Mouse (Mus musculus) stomach, embryonic 14.5 days (tissue): Measurements from ENCODE around the gene Ptger4. TPM values are rescaled to one million over a fixed set of nuclear protein-coding genes. Genes with fewer than 3 reads are reported as not detected.

Experiments
- ATAC-seq: fragments of 200-750 bp; cut with Nextera tagmentation; 2 replicates; pipeline ENCODE4 v1.8.0; 2017; ENCODE audit warnings: low read depth, moderate TSS enrichment; ENCODE audit not compliant: insufficient number of reproducible peaks, insufficient read depth, low FRiP score
- H3K27ac ChIP-seq: fragments of 300-500 bp; sonication (generic); 2 replicates; pipeline ENCODE4 v1.5.1; 2014; ENCODE audit warnings: mild to moderate bottlenecking, low read length, moderate library complexity, mixed read lengths
- H3K27me3 ChIP-seq: fragments of 300-500 bp; sonication (generic); 2 replicates; pipeline ENCODE4 v1.6.1; 2014; ENCODE audit warnings: low read length, control low read depth, mixed read lengths; ENCODE audit not compliant: control insufficient read depth, insufficient read depth
- H3K36me3 ChIP-seq: fragments of 300-500 bp; sonication (generic); 2 replicates; pipeline ENCODE4 v1.6.1; 2014; ENCODE audit warnings: mild to moderate bottlenecking, control low read depth, low read length, moderate library complexity, mixed read lengths; ENCODE audit not compliant: control insufficient read depth, insufficient read depth
- H3K4me1 ChIP-seq: fragments of 300-500 bp; sonication (generic); 2 replicates; pipeline ENCODE4 v1.6.1; 2014; ENCODE audit warnings: low read length, control low read depth, mixed read lengths; ENCODE audit not compliant: control insufficient read depth, insufficient read depth
- H3K4me2 ChIP-seq: fragments of 300-500 bp; sonication (generic); replicated peaks from 2 replicates; pipeline ENCODE4 v1.6.1; 2014; ENCODE audit warnings: low read depth, low read length, control low read depth
- H3K4me3 ChIP-seq: fragments of 300-500 bp; sonication (generic); 2 replicates; pipeline ENCODE4 v1.5.1; 2014; ENCODE audit warnings: low read depth, low read length, control low read depth
- H3K9ac ChIP-seq: fragments of 300-500 bp; sonication (generic); replicated peaks from 2 replicates; pipeline ENCODE4 v1.6.1; 2014; ENCODE audit warnings: low read depth, mild to moderate bottlenecking, control low read depth, low read length, moderate library complexity, mixed read lengths
- H3K9me3 ChIP-seq: fragments of 300-500 bp; sonication (generic); 2 replicates; pipeline ENCODE4 v1.6.1; 2016; ENCODE audit warnings: low read depth, low read length, control low read depth; ENCODE audit not compliant: control insufficient read depth
- WGBS: fragments of 180-500 bp; shearing (Covaris S2); extraction: QIAGEN DNeasy Blood & Tissue Kit; methylation state at CpG from one replicate; pipeline ENCODE4 v1.1.7; 2014; 5-methylcytosine and 5-hydroxymethylcytosine counted together
- polyA plus RNA-seq: library from polyadenylated mRNA; unstranded; fragments of >200 nt; fragmentation: Nextera tagmentation; extraction: Ambion mirVana; gene quantifications from 2 replicates; pipeline ENCODE4 v1.2.1, GENCODE M21; 2014

Ptger4 gene
- polyA plus RNA-seq, 1 experiment from 2014 or later, result 5.1 TPM

DNA sequence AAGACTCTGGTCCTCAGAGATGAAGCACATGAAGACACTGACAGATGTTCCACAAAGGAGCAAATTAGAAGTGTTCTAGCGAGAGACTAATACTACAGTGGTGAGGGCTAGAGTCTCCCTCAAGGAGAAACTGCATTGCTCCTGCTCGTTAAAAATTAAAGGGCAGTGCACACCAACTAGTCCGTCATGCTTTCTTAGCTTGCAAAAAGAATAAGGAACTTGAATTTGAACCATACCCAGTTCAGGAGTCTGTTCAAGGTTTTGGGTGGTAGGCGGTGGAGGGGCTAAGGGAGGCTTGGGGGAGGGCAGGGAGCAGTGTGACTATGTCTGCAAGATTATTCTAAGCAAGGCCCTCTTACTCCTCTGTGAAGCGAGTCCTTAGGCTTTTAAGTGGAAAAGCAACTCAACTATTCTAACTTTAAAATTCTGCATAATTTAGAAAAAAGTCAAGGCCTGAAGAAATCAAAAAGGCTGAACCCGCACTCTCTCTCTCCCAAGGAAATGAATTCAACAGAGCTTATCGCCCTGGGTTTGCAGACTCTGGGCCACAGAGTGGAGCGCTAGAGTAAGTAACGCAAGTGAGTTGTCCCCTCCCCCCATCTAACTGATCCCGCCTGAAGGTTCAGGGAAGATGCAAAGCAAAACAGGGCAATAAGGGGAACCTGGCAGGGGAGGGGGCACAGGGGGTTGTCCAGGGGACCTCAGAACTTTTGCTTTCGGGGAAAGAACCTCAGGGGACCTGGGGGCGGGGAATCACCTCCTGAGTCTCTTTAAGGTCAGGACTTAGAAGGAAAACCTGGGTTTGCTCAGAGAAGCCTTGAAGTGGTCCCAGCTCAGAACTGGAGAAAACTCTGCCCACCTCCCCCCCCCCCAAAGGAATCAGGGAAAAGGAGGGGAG, 2.4 kb downstream of the Ptger4 start:
- Histone ChIP-seq H3K36me3 (no peaks in the 10 kb centered on the region), H3K4me2 (peak overlapping the region; percentile 100), H3K27me3 (no peaks in the 10 kb centered on the region), H3K27ac (no peak overlapping the region), H3K9ac (peak overlapping the region; percentile 34; the same call in 1 of the 2 replicates), H3K9me3 (no peaks in the 10 kb centered on the region), H3K4me3 (peak overlapping the region; percentile 60), H3K4me1 (peaks cover 12% of the 10 kb centered on the region; the same call in 1 of the 2 replicates)
- WGBS, result 30% methylated on average over 12 of the region's 12 CpGs
- no peak for ATAC-seq

DNA sequence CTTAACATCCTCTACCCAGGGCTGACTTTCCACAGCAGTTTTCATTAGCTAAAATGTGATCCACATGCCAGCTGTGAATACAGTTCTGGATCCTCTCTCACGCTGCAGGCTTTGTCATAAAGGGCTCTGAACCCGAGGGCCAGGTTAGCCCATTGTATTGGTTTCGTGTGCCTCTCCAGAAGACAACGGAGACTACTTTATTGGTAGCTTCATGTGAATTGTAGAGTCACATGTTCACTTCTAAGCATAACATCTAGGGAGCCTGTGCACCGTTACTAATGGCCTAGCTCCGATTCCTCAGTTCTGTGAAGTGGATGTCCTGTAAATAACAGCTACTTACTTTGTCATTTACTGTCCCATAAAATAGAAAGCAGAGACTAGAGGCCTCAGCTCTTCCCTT, 3.6 kb downstream of the Ptger4 start:
- Histone ChIP-seq H3K9me3 (no peaks in the 10 kb centered on the region), H3K27me3 (no peaks in the 10 kb centered on the region), H3K27ac (no peak overlapping the region), H3K4me2 (peak overlapping the region; percentile 100), H3K4me3 (peak overlapping the region; percentile 60; the same call in 1 of the 2 replicates), H3K9ac (no peak overlapping the region), H3K4me1 (peaks cover 12% of the 10 kb centered on the region; the same call in 1 of the 2 replicates), H3K36me3 (no peaks in the 10 kb centered on the region)
- no peak for ATAC-seq
- 75% methylated on average over 6 of the region's 6 CpGs for WGBS

DNA sequence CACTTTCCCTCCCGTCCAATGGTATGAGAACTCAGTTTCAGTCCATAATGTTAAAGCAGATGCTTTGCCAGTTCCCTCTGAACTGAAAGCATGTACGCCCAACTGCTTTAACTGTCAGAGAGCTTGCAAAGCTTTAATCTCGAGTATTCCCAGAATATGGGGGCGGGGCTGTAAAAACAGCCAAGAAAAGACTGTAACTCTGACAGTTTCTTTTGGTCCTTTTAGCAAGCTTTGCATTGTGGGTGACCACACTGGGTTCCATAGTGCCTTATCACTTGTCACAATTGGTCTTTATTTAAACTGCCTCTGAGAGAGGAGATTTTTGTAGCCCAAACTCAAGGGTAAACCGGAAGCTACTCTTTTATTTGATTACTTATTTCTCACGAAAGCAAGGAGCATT, 4.1 kb downstream of the Ptger4 start:
- no peaks in the 10 kb centered on the region for H3K27me3 ChIP-seq
- ATAC-seq, result no peak
- H3K9ac ChIP-seq, result no peak overlapping the region
- H3K27ac ChIP-seq, result no peak overlapping the region
- H3K9me3 ChIP-seq, result no peaks in the 10 kb centered on the region
- no peaks in the 10 kb centered on the region for H3K36me3 ChIP-seq
- 52% methylated on average over 6 of the region's 6 CpGs for WGBS
- H3K4me2 ChIP-seq, result peak overlapping the region; percentile 100
- 0 out of 2 replicates have a peak overlapping the region, but pooled peaks have one; percentile 60 for H3K4me3 ChIP-seq
- peaks cover 12% of the 10 kb centered on the region; the same call in 1 of the 2 replicates for H3K4me1 ChIP-seq

DNA sequence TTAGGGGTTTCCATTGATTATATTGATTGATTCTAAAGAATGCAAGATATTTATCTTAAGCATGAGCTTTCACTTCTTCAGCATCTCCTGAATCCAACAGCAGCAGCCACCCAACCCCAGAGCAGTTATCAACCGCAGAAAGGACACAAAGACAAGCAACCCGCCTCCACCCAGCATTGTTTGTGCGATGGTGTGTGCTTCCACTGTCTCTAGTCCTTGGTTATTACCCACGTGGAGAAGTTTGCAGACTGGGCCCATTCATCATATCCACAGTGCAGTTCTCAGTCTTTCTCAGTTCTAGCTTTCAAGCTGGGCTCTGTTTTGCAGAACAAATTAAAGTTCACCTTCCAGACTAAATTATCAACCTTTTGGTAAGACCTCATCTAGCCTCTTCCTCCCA, 4.6 kb downstream of the Ptger4 start:
- 60% methylated on average over 4 of the region's 4 CpGs for WGBS
- Histone ChIP-seq H3K27ac (no peak overlapping the region), H3K4me2 (peak overlapping the region; percentile 100; the same call in 1 of the 2 replicates), H3K27me3 (no peaks in the 10 kb centered on the region), H3K36me3 (no peaks in the 10 kb centered on the region), H3K4me1 (peaks cover 8% of the 10 kb centered on the region; the same call in 1 of the 2 replicates), H3K9ac (no peak overlapping the region), H3K4me3 (no peak overlapping the region), H3K9me3 (no peaks in the 10 kb centered on the region)
- no peak for ATAC-seq

DNA sequence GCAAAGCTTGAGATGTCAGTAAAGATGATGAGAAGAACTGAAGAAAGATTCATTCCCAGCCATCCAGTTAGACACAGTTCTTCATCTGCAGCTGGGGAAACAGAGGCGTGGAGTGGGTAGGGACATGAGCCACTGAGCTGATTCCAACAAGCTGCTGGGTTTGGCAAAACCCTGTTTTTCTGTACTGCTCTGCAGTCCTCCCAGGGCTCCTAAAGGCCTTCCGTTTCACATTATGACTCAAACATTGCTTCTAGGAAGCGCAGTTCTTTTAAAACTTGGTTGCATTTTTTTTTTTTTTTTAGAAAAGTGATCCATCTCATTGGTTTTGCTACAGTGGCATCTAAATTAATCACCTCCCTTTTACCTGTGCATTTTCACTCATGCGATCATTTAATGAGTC, 5.4 kb downstream of the Ptger4 start:
- Histone ChIP-seq H3K4me1 (peaks cover 4% of the 10 kb centered on the region; the same call in 1 of the 2 replicates), H3K27me3 (no peaks in the 10 kb centered on the region), H3K36me3 (no peaks in the 10 kb centered on the region), H3K4me3 (no peak overlapping the region), H3K9me3 (no peaks in the 10 kb centered on the region), H3K27ac (no peak overlapping the region), H3K9ac (no peak overlapping the region), H3K4me2 (no peak overlapping the region)
- WGBS, result 84% methylated on average over 4 of the region's 4 CpGs
- no peak for ATAC-seq

DNA sequence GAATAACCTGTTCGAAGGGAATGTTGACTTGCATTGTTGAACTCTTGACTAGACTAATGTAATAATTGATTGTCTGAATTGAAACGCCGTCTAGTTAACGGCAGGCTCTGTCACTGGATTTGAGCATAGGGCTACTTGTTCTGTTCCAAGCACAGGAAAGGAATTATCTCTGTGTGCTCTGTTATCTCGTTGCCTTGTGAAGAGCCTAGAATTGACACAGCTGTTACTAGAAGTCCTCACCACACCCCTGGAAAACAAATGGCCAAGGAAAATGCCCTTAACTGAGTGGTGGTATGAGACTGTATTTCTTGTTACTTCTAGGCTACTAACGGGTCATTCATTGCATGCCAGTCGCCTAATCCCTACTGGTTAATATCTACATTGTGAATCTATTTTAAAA, 5.9 kb downstream of the Ptger4 start:
- Histone ChIP-seq H3K27me3 (no peaks in the 10 kb centered on the region), H3K4me2 (no peak overlapping the region), H3K4me3 (no peak overlapping the region), H3K27ac (no peak overlapping the region), H3K4me1 (peaks cover 3% of the 10 kb centered on the region; the same call in 1 of the 2 replicates), H3K9me3 (no peaks in the 10 kb centered on the region), H3K36me3 (no peaks in the 10 kb centered on the region), H3K9ac (no peak overlapping the region)
- 65% methylated on average over 7 of the region's 7 CpGs for WGBS
- ATAC-seq, result no peak

DNA sequence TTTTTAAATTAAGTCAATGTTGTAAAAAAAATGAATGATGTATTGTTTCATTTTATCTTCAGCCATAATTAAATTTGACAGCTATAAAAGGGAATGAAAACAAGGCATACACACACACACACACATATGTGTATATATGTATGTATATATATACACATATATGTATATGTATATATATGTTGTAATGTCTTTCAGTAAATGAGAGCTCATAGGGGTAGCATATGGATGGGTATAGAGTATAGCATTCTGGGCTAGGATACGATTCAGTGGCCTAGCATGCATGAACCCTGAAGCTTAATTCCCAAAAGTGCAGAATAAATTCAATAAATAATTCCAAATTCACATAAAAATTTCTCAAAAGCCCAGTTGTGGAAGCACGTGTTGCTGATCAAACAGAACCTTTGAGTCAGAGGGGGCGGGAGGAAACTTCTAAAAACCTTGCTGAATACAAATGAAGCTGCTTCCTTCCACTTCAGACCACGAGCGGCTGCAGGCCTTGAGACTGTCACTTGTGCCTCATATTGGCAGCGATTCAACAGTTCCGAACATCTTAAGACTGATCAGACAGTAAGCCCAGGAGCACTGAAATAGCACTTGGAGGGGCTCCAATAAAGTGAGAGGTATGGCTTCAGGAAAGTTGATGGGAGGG, 6.9 kb downstream of the Ptger4 start:
- Histone ChIP-seq H3K9ac (no peak overlapping the region), H3K27ac (no peak overlapping the region), H3K27me3 (no peaks in the 10 kb centered on the region), H3K4me1 (no peaks in the 10 kb centered on the region), H3K4me2 (no peak overlapping the region), H3K36me3 (no peaks in the 10 kb centered on the region), H3K4me3 (no peak overlapping the region), H3K9me3 (no peaks in the 10 kb centered on the region)
- WGBS, result 63% methylated on average over 7 of the region's 7 CpGs
- ATAC-seq, result no peak

DNA sequence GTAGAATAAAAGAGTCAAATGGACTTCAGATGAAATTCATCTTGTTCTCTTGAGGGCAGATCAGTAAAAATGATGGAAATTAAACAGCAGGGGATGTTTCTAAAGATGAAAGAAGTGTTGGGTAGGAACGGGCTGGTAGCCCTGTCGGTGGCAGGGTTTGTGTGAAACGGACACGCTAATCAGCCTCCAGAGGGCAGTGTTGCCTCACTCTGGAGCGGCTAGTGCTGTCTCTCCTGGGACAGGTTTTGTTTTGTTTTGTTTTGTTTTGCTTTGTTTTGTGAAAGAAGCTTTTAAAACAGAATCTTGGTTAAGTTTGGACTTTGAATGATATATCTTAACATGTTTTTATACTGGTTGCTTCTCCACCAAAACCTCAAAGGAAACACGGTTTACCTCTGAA, 7.4 kb downstream of the Ptger4 start:
- H3K4me2 ChIP-seq, result no peak overlapping the region
- H3K4me3 ChIP-seq, result no peak overlapping the region
- no peaks in the 10 kb centered on the region for H3K36me3 ChIP-seq
- WGBS, result 17% methylated on average over 6 of the region's 6 CpGs
- no peak overlapping the region for H3K27ac ChIP-seq
- H3K9ac ChIP-seq, result no peak overlapping the region
- H3K27me3 ChIP-seq, result no peaks in the 10 kb centered on the region
- H3K9me3 ChIP-seq, result no peaks in the 10 kb centered on the region
- H3K4me1 ChIP-seq, result no peaks in the 10 kb centered on the region
- ATAC-seq, result no peak; the same call in 1 of the 2 replicates
